Mouse (Mus musculus) midbrain, embryonic 15.5 days (tissue): ENCODE measurements around the gene Kif18b. TPM values are rescaled to one million over a fixed set of nuclear protein-coding genes. Genes with fewer than 3 reads are reported as not detected.

Source experiments
- ATAC-seq: fragments of 200-750 bp; cut with Nextera tagmentation; replicated peaks from 2 replicates; pipeline ENCODE4 v1.8.0; 2017; ENCODE audit warnings: moderate TSS enrichment
- H3K27ac ChIP-seq: fragments of 300-500 bp; sonication (generic); 2 replicates; pipeline ENCODE4 v1.5.1; 2015; ENCODE audit warnings: mild to moderate bottlenecking, inconsistent platforms
- H3K27me3 ChIP-seq: fragments of 300-500 bp; sonication (generic); replicated peaks from 2 replicates; pipeline ENCODE4 v1.6.1; 2015; ENCODE audit warnings: inconsistent platforms
- H3K36me3 ChIP-seq: fragments of 300-500 bp; sonication (generic); replicated peaks from 2 replicates; pipeline ENCODE4 v1.6.1; 2015; ENCODE audit warnings: inconsistent platforms
- H3K4me1 ChIP-seq: fragments of 300-500 bp; sonication (generic); 2 replicates; pipeline ENCODE4 v1.6.1; 2015; ENCODE audit warnings: inconsistent platforms
- H3K4me2 ChIP-seq: fragments of 300-500 bp; sonication (generic); 2 replicates; pipeline ENCODE4 v1.6.1; 2015; ENCODE audit warnings: inconsistent platforms, mild to moderate bottlenecking, moderate library complexity
- H3K4me3 ChIP-seq: fragments of 300-500 bp; sonication (generic); 2 replicates; pipeline ENCODE4 v1.5.1; 2015; ENCODE audit warnings: mild to moderate bottlenecking, inconsistent platforms
- H3K9ac ChIP-seq: fragments of 300-500 bp; sonication (generic); 2 replicates; pipeline ENCODE4 v1.6.1; 2015; ENCODE audit warnings: mild to moderate bottlenecking, inconsistent platforms
- H3K9me3 ChIP-seq: fragments of 300-500 bp; sonication (generic); 2 replicates; pipeline ENCODE4 v1.6.1; 2016; ENCODE audit warnings: inconsistent platforms
- WGBS: fragments of 180-500 bp; shearing (Covaris S2); methylation state at CpG from one replicate; pipeline ENCODE4 v1.1.7; 2015; ENCODE audit warnings: mixed read lengths; 5-methylcytosine and 5-hydroxymethylcytosine counted together
- polyA plus RNA-seq: library from polyadenylated mRNA; unstranded; fragments of >200 nt; fragmentation: Nextera tagmentation; extraction: Ambion mirVana; gene quantifications from 2 replicates; pipeline ENCODE4 v1.2.1, GENCODE M21; 2015

The Kif18b gene
- 1.8 and 2.4 TPM in 2 replicates for polyA plus RNA-seq

DNA sequence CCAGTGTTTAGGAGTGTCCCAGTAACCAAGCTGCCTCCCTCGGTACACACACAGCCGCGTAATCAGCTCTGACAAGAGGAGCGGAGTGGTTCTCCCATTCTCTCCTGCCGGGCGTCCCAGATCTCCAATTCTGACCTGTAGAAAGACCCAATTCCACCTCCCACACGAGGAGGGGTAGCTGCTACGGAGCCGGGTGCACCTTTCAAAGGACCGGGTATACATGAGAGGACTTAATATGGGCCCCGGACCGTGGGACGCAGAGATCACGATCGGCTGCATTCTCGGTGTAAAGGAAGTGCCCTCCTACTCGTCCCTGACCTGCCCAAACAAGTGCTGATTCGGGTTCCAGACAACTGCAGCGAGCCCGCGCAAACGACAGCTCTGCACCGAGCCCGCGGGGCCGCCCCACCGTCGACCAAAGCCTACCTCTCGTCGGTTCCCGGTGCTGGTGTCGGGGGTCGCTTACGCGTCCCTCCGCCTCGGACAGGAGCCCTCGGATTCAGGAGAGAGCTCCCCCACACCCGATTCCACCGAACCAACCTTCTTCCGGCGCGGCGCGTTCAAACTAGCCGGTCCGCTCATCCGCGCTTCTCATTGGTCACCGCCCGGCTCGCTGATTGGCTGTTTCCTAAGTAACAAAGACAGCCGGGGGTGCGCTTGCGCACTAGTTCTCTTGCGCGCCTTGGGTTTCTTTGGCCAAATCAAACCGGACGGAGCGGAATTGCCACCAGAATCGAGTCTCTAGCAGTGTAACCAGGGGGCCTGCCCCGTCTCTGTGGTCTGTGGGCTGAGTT is at the start of gene Kif18b:
Kif18b (minus strand) TSS at position 568 of the 794 bp plus-strand sequence.
- peak; percentile 85 for ATAC-seq
- under 1% methylated on average over 62 of the region's 62 CpGs for WGBS

DNA sequence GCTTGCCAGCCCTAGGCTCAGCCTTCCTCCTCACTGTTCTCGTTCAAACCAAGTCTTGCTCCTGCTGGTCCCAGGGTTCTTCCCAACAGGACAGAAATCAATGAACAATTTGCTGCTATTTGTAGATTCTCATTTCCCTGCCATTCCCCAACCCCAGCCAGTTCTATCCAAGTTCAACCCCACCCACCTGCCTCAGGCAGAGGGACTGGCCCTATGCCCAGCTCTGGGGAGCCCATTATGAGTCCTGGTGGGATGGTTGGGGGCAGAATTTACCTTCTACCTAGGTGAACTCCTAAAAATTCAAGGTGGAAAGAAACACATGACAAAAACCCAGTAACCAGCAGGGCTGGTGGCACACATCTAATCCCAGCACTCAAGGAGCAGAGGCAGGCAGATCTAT is 47.4 kb upstream of the Kif18b start:
- Histone ChIP-seq H3K9me3 (no peaks in the 10 kb centered on the region), H3K9ac (no peak overlapping the region), H3K4me3 (no peak overlapping the region), H3K4me2 (no peak overlapping the region), H3K36me3 (no peaks in the 10 kb centered on the region), H3K4me1 (0 out of 2 replicates have a peak, but pooled peaks cover 5% of the 10 kb centered on the region), H3K27me3 (no peaks in the 10 kb centered on the region; the same call in 1 of the 2 replicates), H3K27ac (no peak overlapping the region)
- WGBS: 48% methylated on average over 1 of the region's 1 CpGs
- no peak for ATAC-seq

More for the DNA sequence above, at the start of gene Kif18b:
- peak within 1 kb of the TSS; percentile 37 for H3K9ac ChIP-seq
- H3K36me3 ChIP-seq: no peaks in the 10 kb centered on the region
- H3K27me3 ChIP-seq: no peaks in the 10 kb centered on the region; the same call in 1 of the 2 replicates
- peak within 1 kb of the TSS; percentile 78 for H3K4me2 ChIP-seq
- H3K9me3 ChIP-seq: no peaks in the 10 kb centered on the region
- peak within 1 kb of the TSS; percentile 66 for H3K27ac ChIP-seq
- H3K4me1 ChIP-seq: peaks cover 18% of the 10 kb centered on the region
- H3K4me3 ChIP-seq: peak within 1 kb of the TSS; percentile 49

- no peak for ATAC-seq
- WGBS: 43% methylated on average over 5 of the region's 5 CpGs
- Histone ChIP-seq H3K27ac (no peak overlapping the region), H3K4me1 (0 out of 2 replicates have a peak, but pooled peaks cover 5% of the 10 kb centered on the region), H3K27me3 (no peaks in the 10 kb centered on the region; the same call in 1 of the 2 replicates), H3K36me3 (no peaks in the 10 kb centered on the region), H3K4me2 (no peak overlapping the region), H3K9ac (no peak overlapping the region), H3K4me3 (no peak overlapping the region), H3K9me3 (no peaks in the 10 kb centered on the region)
These were observed 46.7 kb upstream of the Kif18b start for GRCm38 (mm10) chr11:102971604-102972003.

DNA sequence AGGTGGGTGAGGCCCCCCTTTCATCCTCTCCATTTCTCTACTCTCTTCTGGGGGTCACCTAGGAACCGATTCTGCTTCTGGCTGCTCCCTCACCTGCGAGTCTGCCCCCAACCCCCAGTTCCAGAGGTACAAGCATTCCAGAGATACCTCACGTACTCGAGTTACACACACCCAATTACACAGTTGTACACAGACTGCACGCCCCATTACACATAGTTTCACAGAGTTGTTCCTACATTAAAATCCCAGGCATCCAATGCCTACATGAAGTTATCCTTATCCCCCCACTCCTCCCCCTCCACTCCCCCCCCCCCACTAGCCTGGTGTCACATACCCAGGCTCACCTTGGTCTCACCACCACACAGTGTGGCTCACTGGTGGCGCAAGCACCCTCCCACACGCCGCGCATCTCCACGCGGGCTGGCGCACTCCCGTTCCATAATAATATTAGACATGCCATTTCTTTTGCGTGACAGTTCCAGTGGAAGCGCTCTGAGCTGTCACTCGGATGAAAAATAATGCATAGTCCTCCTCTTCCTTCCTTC is 39.7 kb upstream of the Kif18b start:
- Histone ChIP-seq H3K9ac (no peak overlapping the region), H3K36me3 (no peaks in the 10 kb centered on the region), H3K27me3 (no peaks in the 10 kb centered on the region), H3K4me2 (no peak overlapping the region), H3K4me1 (peaks cover 21% of the 10 kb centered on the region), H3K4me3 (no peak overlapping the region), H3K9me3 (no peaks in the 10 kb centered on the region), H3K27ac (peak overlapping the region; percentile 53)
- WGBS: 63% methylated on average over 16 of the region's 16 CpGs
- ATAC-seq: peak; percentile 57; the same call in 1 of the 2 replicates

- ATAC-seq: peak; percentile 70
- Histone ChIP-seq H3K36me3 (no peaks in the 10 kb centered on the region), H3K4me2 (peak overlapping the region; percentile 36), H3K4me1 (peaks cover 21% of the 10 kb centered on the region), H3K4me3 (no peak overlapping the region), H3K9me3 (no peaks in the 10 kb centered on the region), H3K27ac (peak overlapping the region; percentile 53), H3K27me3 (no peaks in the 10 kb centered on the region), H3K9ac (0 out of 2 replicates have a peak overlapping the region, but pooled peaks have one; percentile 0)
- 17% methylated on average over 24 of the region's 24 CpGs for WGBS
These were observed 39.1 kb upstream of the Kif18b start for GRCm38 (mm10) chr11:102963855-102964546.

DNA sequence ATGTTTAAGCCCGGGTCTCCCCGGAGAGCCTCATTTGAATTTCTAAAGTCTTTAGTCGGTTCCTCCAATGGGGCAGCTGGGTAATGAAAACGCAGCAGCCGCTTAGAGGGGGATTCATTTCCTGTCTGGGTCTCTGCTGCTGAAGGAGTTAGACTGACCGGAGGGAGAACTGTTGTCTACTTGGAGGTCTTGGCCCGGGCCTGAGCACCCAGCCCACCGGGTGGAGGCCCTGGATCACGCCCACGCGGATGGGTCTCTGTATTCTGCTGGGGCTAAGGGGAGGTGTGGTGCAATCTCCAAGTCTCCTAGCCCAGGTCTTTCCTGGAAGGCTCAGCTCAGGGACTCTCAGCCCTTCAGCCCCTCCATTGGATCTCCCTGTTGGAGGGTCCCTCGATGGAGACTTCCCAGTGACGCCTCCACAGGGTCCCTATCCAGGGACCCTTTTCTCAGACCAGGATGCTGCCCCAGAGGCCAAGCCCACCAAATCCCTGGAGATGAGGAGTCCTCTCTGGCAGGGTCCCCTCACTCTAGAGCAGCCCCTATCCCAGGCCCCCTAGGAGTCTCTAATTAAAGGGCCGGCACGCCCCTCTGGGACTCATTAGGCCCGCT is 38.4 kb upstream of the Kif18b start:
- WGBS: under 1% methylated on average over 16 of the region's 16 CpGs
- H3K4me2 ChIP-seq: peak overlapping the region; percentile 36
- no peak overlapping the region for H3K4me3 ChIP-seq
- H3K36me3 ChIP-seq: no peaks in the 10 kb centered on the region
- peaks cover 21% of the 10 kb centered on the region for H3K4me1 ChIP-seq
- no peaks in the 10 kb centered on the region for H3K9me3 ChIP-seq
- ATAC-seq: peak; percentile 62
- peak overlapping the region; percentile 53 for H3K27ac ChIP-seq
- H3K27me3 ChIP-seq: no peaks in the 10 kb centered on the region
- H3K9ac ChIP-seq: 0 out of 2 replicates have a peak overlapping the region, but pooled peaks have one; percentile 0

DNA sequence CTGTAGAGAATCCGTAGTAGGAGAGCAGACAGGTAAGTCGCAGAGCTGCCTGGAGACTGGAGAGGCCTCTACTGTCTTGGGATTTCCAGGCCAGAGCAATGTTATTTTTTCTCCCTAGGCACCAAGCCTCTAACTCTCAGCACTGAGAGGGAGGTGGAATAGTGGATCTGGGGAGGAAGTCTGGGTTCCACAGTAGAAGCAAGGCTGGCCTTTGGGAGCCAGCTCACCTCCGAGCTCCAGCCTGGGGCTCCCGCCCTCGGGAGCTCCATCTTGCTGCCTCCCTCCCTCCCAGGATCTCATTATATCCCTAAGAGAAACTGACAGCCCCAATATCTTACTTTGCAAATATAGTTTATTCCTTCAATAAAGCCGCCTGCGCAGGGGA is 37.9 kb upstream of the Kif18b start:
- Histone ChIP-seq H3K9ac (0 out of 2 replicates have a peak overlapping the region, but pooled peaks have one; percentile 0), H3K27ac (peak overlapping the region; percentile 53), H3K4me3 (no peak overlapping the region), H3K27me3 (no peaks in the 10 kb centered on the region), H3K9me3 (no peaks in the 10 kb centered on the region), H3K4me1 (peaks cover 22% of the 10 kb centered on the region), H3K36me3 (no peaks in the 10 kb centered on the region), H3K4me2 (peak overlapping the region; percentile 36)
- WGBS: 14% methylated on average over 7 of the region's 7 CpGs
- ATAC-seq: 0 out of 2 replicates have a peak, but pooled peaks have one; percentile 12

- H3K4me2 ChIP-seq: no peak overlapping the region
- no peak overlapping the region for H3K9ac ChIP-seq
- peaks cover 33% of the 10 kb centered on the region for H3K4me1 ChIP-seq
- no peak for ATAC-seq
- H3K9me3 ChIP-seq: no peaks in the 10 kb centered on the region
- no peak overlapping the region for H3K27ac ChIP-seq
- H3K4me3 ChIP-seq: no peak overlapping the region
- no peaks in the 10 kb centered on the region for H3K27me3 ChIP-seq
- no peaks in the 10 kb centered on the region for H3K36me3 ChIP-seq
- 94% methylated on average over 4 of the region's 4 CpGs for WGBS
These were observed 36.2 kb upstream of the Kif18b start for GRCm38 (mm10) chr11:102961082-102961481.

DNA sequence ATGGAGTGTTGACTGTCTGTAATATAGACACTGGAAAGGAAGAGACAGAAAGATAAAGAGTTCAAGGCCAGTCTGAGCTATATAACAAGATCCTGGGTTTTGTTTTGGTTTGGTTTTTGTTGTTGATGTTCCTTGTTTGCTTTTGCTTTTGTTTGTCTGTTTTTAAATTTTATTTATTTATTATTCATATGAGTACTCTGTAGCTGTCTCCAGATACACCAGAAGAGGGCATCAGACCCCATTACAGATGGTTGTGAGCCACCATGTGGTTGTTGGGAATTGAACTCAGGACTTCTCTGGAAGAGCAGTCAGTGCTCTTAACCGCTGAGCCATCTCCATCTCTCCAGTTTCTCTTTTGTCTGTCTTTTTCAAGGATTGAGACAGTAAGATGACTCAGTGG is 33.9 kb upstream of the Kif18b start:
- H3K9ac ChIP-seq: no peak overlapping the region
- H3K4me3 ChIP-seq: no peak overlapping the region
- no peaks in the 10 kb centered on the region for H3K9me3 ChIP-seq
- no peaks in the 10 kb centered on the region for H3K36me3 ChIP-seq
- WGBS: 93% methylated on average over 1 of the region's 1 CpGs
- no peaks in the 10 kb centered on the region for H3K27me3 ChIP-seq
- H3K27ac ChIP-seq: no peak overlapping the region
- no peak overlapping the region for H3K4me2 ChIP-seq
- no peak for ATAC-seq
- H3K4me1 ChIP-seq: peaks cover 29% of the 10 kb centered on the region

DNA sequence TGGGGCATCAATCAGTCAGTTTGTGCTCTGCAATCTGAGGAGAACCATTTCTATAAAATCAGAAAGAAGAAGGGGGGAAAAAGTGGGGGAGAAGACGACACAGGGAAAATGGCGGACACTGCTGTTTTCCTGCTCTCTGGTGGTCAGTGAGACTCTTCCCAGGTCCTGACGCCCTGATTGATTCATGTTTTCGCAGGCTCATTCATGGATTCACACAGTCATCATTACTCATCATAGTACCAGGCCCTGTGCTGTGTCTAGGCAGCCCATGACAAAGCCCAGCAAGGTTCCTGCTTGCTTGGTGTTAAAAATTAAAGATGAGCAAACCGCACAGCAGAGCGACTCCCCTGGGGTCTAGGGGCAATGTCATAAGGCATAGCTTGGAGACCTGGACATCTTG is 33.5 kb upstream of the Kif18b start:
- Histone ChIP-seq H3K27ac (no peak overlapping the region), H3K9ac (no peak overlapping the region), H3K27me3 (no peaks in the 10 kb centered on the region), H3K36me3 (no peaks in the 10 kb centered on the region), H3K9me3 (no peaks in the 10 kb centered on the region), H3K4me2 (no peak overlapping the region), H3K4me1 (peaks cover 25% of the 10 kb centered on the region), H3K4me3 (no peak overlapping the region)
- no peak for ATAC-seq
- 86% methylated on average over 6 of the region's 6 CpGs for WGBS

GRCm38 (mm10) chr11:102957692-102958091 is 32.8 kb upstream of the Kif18b start:
- no peak overlapping the region; the same call in 1 of the 2 replicates for H3K27ac ChIP-seq
- no peaks in the 10 kb centered on the region for H3K9me3 ChIP-seq
- no peaks in the 10 kb centered on the region for H3K27me3 ChIP-seq
- no peak overlapping the region for H3K9ac ChIP-seq
- no peaks in the 10 kb centered on the region for H3K36me3 ChIP-seq
- H3K4me3 ChIP-seq: no peak overlapping the region
- peaks cover 24% of the 10 kb centered on the region for H3K4me1 ChIP-seq
- no peak for ATAC-seq
- no peak overlapping the region for H3K4me2 ChIP-seq
- WGBS: 78% methylated on average over 8 of the region's 8 CpGs
